In genomic region chr13:19394171-19394570, GRCm38 (mm10) we compare ENCODE assay signal across 8 mouse cellular contexts. TPM values are rescaled to one million over a fixed set of nuclear protein-coding genes. Genes with fewer than 3 reads are reported as not detected.
DNase-seq lines count a peak whose midpoint lies in the region; ATAC-seq and TF ChIP-seq lines count a peak whose summit lies in the region.

No protein-coding gene starts in this region.

- no peaks in the 10 kb centered on the region for H3K9me3 ChIP-seq in MEL (replicated peaks; ENCODE audit: insufficient read depth, low read length)
- H3K9me3 ChIP-seq in heart, embryonic 13.5 days: no peaks in the 10 kb centered on the region
- no peaks in the 10 kb centered on the region for H3K9me3 ChIP-seq in liver, embryonic 11.5 days (ENCODE audit: control insufficient read depth, low read length)

- H3K27me3 ChIP-seq in MEL (ENCODE audit: control insufficient read depth in 1 of 2, insufficient read depth in 2 of 2, low read length in 2 of 2): no peaks in the 10 kb centered on the region
- no peaks in the 10 kb centered on the region for H3K27me3 ChIP-seq in heart, embryonic 13.5 days (replicated peaks)
- H3K27me3 ChIP-seq in liver, embryonic 11.5 days (replicated peaks; ENCODE audit: control insufficient read depth, insufficient read depth, low read length): no peaks in the 10 kb centered on the region
- H3K27me3 ChIP-seq in myocyte (ENCODE audit: control insufficient read depth, insufficient read depth, insufficient read length): no peaks in the 10 kb centered on the region

- no peak for TF ChIP-seq POLR2A in MEL (IDR thresholded peaks at IDR 0.05; ENCODE audit: control insufficient read depth in 1 of 2, insufficient read depth in 1 of 2, low read depth in 1 of 2, low read length in 2 of 2, poor library complexity in 1 of 2)
- TF ChIP-seq POLR2A in myocyte (IDR thresholded peaks at IDR 0.05; ENCODE audit: insufficient read length, low read depth): no peak

- peaks cover 2% of the 10 kb centered on the region in 2 experiments; a peak in 1 of 4 replicates for H3K4me1 ChIP-seq in MEL (ENCODE audit: control insufficient read depth in 1 of 2, insufficient read depth in 2 of 2, low read length in 2 of 2)
- peaks cover 37% of the 10 kb centered on the region for H3K4me1 ChIP-seq in heart, embryonic 13.5 days
- H3K4me1 ChIP-seq in liver, embryonic 11.5 days (replicated peaks; ENCODE audit: control insufficient read depth, insufficient read depth, low read length): peaks cover 12% of the 10 kb centered on the region

- DNase-seq in 416B (ENCODE audit: low read depth): peak; percentile 49
- DNase-seq in MEL (ENCODE audit: low read depth, low spot score): peak; percentile 15
- no peak for DNase-seq in liver, embryonic 11.5 days (ENCODE audit: low spot score)
- DNase-seq in testis, postnatal 10 days (ENCODE audit: low spot score): no peak
- DNase-seq in spleen, postnatal 14 days (ENCODE audit: low spot score in 2 of 2): no peak
- DNase-seq in frontal cortex, postnatal 25 days (ENCODE audit: low spot score in 2 of 2): no peak

- no peak overlapping the region for H3ac ChIP-seq in myocyte (ENCODE audit: control insufficient read depth, insufficient read length)

- no peak for ATAC-seq in heart, embryonic 13.5 days (ENCODE audit: extremely low read depth, insufficient number of reproducible peaks, low FRiP score, low TSS enrichment)
- no peak for ATAC-seq in liver, embryonic 11.5 days (replicated peaks; ENCODE audit: low FRiP score)

- H3K4me3 ChIP-seq in MEL (ENCODE audit: control insufficient read depth in 1 of 2, insufficient read depth in 1 of 2, low read depth in 2 of 2, low read length in 2 of 2) (no peak overlapping the region), myocyte (no peak overlapping the region)
- H3K4me3 ChIP-seq in heart, embryonic 13.5 days: peak overlapping the region; percentile 21
- no peak overlapping the region; the same call in 1 of the 2 replicates for H3K4me3 ChIP-seq in liver, embryonic 11.5 days (ENCODE audit: low read depth, low read length)

- H3K36me3 ChIP-seq in MEL (ENCODE audit: control insufficient read depth in 1 of 2, insufficient read depth in 2 of 2, low read length in 2 of 2) (peaks cover 0 to 10% of the 10 kb centered on the region in 2 experiments; a peak in 2 of 4 replicates), myocyte (ENCODE audit: control insufficient read depth, insufficient read depth) (peaks cover 4% of the 10 kb centered on the region)
- H3K36me3 ChIP-seq in heart, embryonic 13.5 days: no peaks in the 10 kb centered on the region
- H3K36me3 ChIP-seq in liver, embryonic 11.5 days (ENCODE audit: control insufficient read depth, insufficient read depth, low read length): no peaks in the 10 kb centered on the region

- H3K4me2 ChIP-seq in heart, embryonic 13.5 days: peak overlapping the region; percentile 68
- H3K4me2 ChIP-seq in liver, embryonic 11.5 days: peak overlapping the region; percentile 35
- peak overlapping the region; percentile 68 for H3K4me2 ChIP-seq in myocyte (ENCODE audit: low read depth)

- no peak for TF ChIP-seq EP300 in MEL (IDR thresholded peaks at IDR 0.05; ENCODE audit: low read depth in 1 of 2, low read length in 2 of 2)

- no peak overlapping the region for H3K27ac ChIP-seq in MEL (ENCODE audit: control insufficient read depth, low read depth, low read length)
- no peak overlapping the region for H3K27ac ChIP-seq in heart, embryonic 13.5 days (replicated peaks)
- no peak overlapping the region for H3K27ac ChIP-seq in liver, embryonic 11.5 days (ENCODE audit: low read depth, low read length)

- no peak for TF ChIP-seq CTCF in MEL (IDR thresholded peaks at IDR 0.05 in 2 of 3, conservative IDR thresholded peaks at IDR 0.05 in 1 of 3; ENCODE audit: control insufficient read depth in 1 of 3, insufficient read depth in 1 of 3, low read depth in 2 of 3, low read length in 3 of 3, poor library complexity in 1 of 3, severe bottlenecking in 1 of 3)

- H3K9ac ChIP-seq in MEL (ENCODE audit: control insufficient read depth, low read depth, low read length, poor library complexity, severe bottlenecking): no peak overlapping the region
- H3K9ac ChIP-seq in heart, embryonic 13.5 days: peak overlapping the region; percentile 45; the same call in 1 of the 2 replicates
- no peak overlapping the region for H3K9ac ChIP-seq in liver, embryonic 11.5 days (ENCODE audit: low read depth, low read length)

- TF ChIP-seq RAD21 in MEL (IDR thresholded peaks at IDR 0.05; ENCODE audit: low read depth, low read length): no peak

- H3K79me2 ChIP-seq in MEL (ENCODE audit: control insufficient read depth, insufficient read depth, low read length, poor library complexity) (no peaks in the 10 kb centered on the region; the same call in 1 of the 2 replicates), myocyte (ENCODE audit: control insufficient read depth, insufficient read depth) (peaks cover 8% of the 10 kb centered on the region)

- 31% methylated on average over 4 of the region's 4 CpGs for WGBS in heart, embryonic 13.5 days
- 36% methylated on average over 4 of the region's 4 CpGs for WGBS in liver, embryonic 11.5 days

TF ChIP-seq in MEL, 35 proteins besides CTCF, POLR2A, EP300 and RAD21:
- no peak for TF ChIP-seq TAL1 (IDR thresholded peaks at IDR 0.05; ENCODE audit: low read length)
- no peak for TF ChIP-seq MYB (IDR thresholded peaks at IDR 0.05; ENCODE audit: low read depth, low read length)
- TF ChIP-seq MYC (IDR thresholded peaks at IDR 0.05; ENCODE audit: low read depth, low read length): no peak
- TF ChIP-seq MAZ (IDR thresholded peaks at IDR 0.05; ENCODE audit: low read depth, low read length): no peak
- no peak for TF ChIP-seq SIN3A (IDR thresholded peaks at IDR 0.05; ENCODE audit: low read length)
- TF ChIP-seq GATA1 (IDR thresholded peaks at IDR 0.05; ENCODE audit: low read depth, low read length): no peak
- TF ChIP-seq ELF1 (IDR thresholded peaks at IDR 0.05; ENCODE audit: low read depth, low read length): no peak

TF ChIP-seq in myocyte, 11 proteins besides CTCF, POLR2A, EP300 and RAD21:
- TF ChIP-seq POLR2AphosphoS2 (IDR thresholded peaks at IDR 0.05; ENCODE audit: insufficient read length, low read depth) (no peak), SRF (IDR thresholded peaks at IDR 0.05; ENCODE audit: control insufficient read depth, insufficient read length, low read depth) (no peak), E2F4 (IDR thresholded peaks at IDR 0.05; ENCODE audit: insufficient read depth) (no peak), MYOD1 (IDR thresholded peaks at IDR 0.05; ENCODE audit: control insufficient read depth in 1 of 3, insufficient read length in 2 of 3, low read depth in 2 of 3) (no peak), MYOG (IDR thresholded peaks at IDR 0.05; ENCODE audit: control insufficient read depth in 1 of 3, insufficient read depth in 1 of 3, insufficient read length in 2 of 3, low read depth in 2 of 3) (no peak), REST (IDR thresholded peaks at IDR 0.05; ENCODE audit: insufficient read depth, insufficient read length) (no peak), TCF12 (IDR thresholded peaks at IDR 0.05; ENCODE audit: insufficient read depth, poor library complexity, severe bottlenecking) (no peak), CEBPB (IDR thresholded peaks at IDR 0.05; ENCODE audit: insufficient read depth, poor library complexity, severe bottlenecking) (no peak), TCF3 (IDR thresholded peaks at IDR 0.05; ENCODE audit: insufficient read length, low read depth) (no peak), USF1 (IDR thresholded peaks at IDR 0.05; ENCODE audit: low read depth) (no peak), MAX (IDR thresholded peaks at IDR 0.05; ENCODE audit: low read depth) (no peak)

RNA-seq across cellular contexts. Expression of gene Stard3nl, which starts 1.4 kb away (rescaled TPM):
- 16.1 and 16.7 TPM in 2 replicates for total RNA-seq in MEL (2012; rRNA removed)
- 10 to 100 TPM in 1 of 2 experiments, not detected in 1; 22.9 TPM for polyA plus RNA-seq in MEL (2012; ENCODE audit: insufficient read depth in 1 of 2, insufficient read length in 2 of 2, low read depth in 1 of 2, low replicate concordance in 2 of 2, missing spikeins in 1 of 2)
- 82.9 and 83.6 TPM in 2 replicates for polyA plus RNA-seq in heart, embryonic 13.5 days (2015; fragmentation: Nextera tagmentation; extraction: Ambion mirVana)
- polyA plus RNA-seq in liver, embryonic 11.5 days (2014; fragmentation: Nextera tagmentation; extraction: Ambion mirVana): 53.1 and 53.7 TPM in 2 replicates
- polyA plus RNA-seq in myocyte (2012; fragmentation: generic; extraction: Trizol): 25.7 TPM

Comparison
In these comparisons a context has a peak if more than half of its experiments do, and no peak if none do; other contexts are left out.
1. DNase-seq: peak in 416B (single experiment) and MEL (single experiment); none in liver, embryonic 11.5 days (single experiment), testis, postnatal 10 days (single experiment), spleen, postnatal 14 days (0 of 2) and frontal cortex, postnatal 25 days (0 of 2).
2. Peak in every context shown above with its lines, with median percentiles within 50 percentile points of each other: H3K4me2 ChIP-seq.